Mouse (Mus musculus) intestine, embryonic 16.5 days (tissue): ENCODE results near the gene Tbc1d5. TPM values are rescaled to one million over a fixed set of nuclear protein-coding genes. Genes with fewer than 3 reads are reported as not detected.

Source experiments
- ATAC-seq: fragments of 200-750 bp; cut with Nextera tagmentation; 2 replicates; pipeline ENCODE4 v1.8.0; 2017; ENCODE audit warnings: moderate TSS enrichment, moderate library complexity
- H3K27ac ChIP-seq: fragments of 300-500 bp; sonication (generic); 2 replicates; pipeline ENCODE4 v1.5.1; 2014; ENCODE audit warnings: mild to moderate bottlenecking, low read length
- H3K27me3 ChIP-seq: fragments of 300-500 bp; sonication (generic); replicated peaks from 2 replicates; pipeline ENCODE4 v1.6.1; 2014; ENCODE audit warnings: low read length, control low read depth, mixed read lengths; ENCODE audit not compliant: control insufficient read depth, insufficient read depth
- H3K36me3 ChIP-seq: fragments of 300-500 bp; sonication (generic); 2 replicates; pipeline ENCODE4 v1.6.1; 2014; ENCODE audit warnings: low read length, control low read depth; ENCODE audit not compliant: control insufficient read depth, insufficient read depth
- H3K4me1 ChIP-seq: fragments of 300-500 bp; sonication (generic); 2 replicates; pipeline ENCODE4 v1.6.1; 2014; ENCODE audit warnings: low read length, control low read depth, mixed read lengths; ENCODE audit not compliant: control insufficient read depth, insufficient read depth
- H3K4me2 ChIP-seq: fragments of 300-500 bp; sonication (generic); 2 replicates; pipeline ENCODE4 v1.6.1; 2014; ENCODE audit warnings: low read depth, low read length, control low read depth
- H3K4me3 ChIP-seq: fragments of 300-500 bp; sonication (generic); 2 replicates; pipeline ENCODE4 v1.5.1; 2014; ENCODE audit warnings: mild to moderate bottlenecking, low read length
- H3K9ac ChIP-seq: fragments of 300-500 bp; sonication (generic); 2 replicates; pipeline ENCODE4 v1.6.1; 2014; ENCODE audit warnings: low read depth, low read length
- H3K9me3 ChIP-seq: fragments of 300-500 bp; sonication (generic); 2 replicates; pipeline ENCODE4 v1.6.1; 2016; ENCODE audit warnings: low read length, control low read depth; ENCODE audit not compliant: control insufficient read depth
- WGBS: fragments of 180-500 bp; shearing (Covaris S2); extraction: QIAGEN DNeasy Blood & Tissue Kit; methylation state at CpG from one replicate; pipeline ENCODE4 v1.1.7; 2014; 5-methylcytosine and 5-hydroxymethylcytosine counted together
- polyA plus RNA-seq: library from polyadenylated mRNA; unstranded; fragments of >200 nt; fragmentation: Nextera tagmentation; extraction: Ambion mirVana; gene quantifications from 2 replicates; pipeline ENCODE4 v1.2.1, GENCODE M21; 2015

Tbc1d5 gene
- polyA plus RNA-seq, 1 experiment from 2014 or later, result 10.2 TPM

- H3K4me3 ChIP-seq, result no peak overlapping the region
- no peak overlapping the region for H3K4me2 ChIP-seq
- no peak for ATAC-seq
- no peaks in the 10 kb centered on the region for H3K27me3 ChIP-seq
- no peak overlapping the region for H3K27ac ChIP-seq
- H3K36me3 ChIP-seq, result no peaks in the 10 kb centered on the region
- H3K9me3 ChIP-seq, result no peaks in the 10 kb centered on the region
- no peaks in the 10 kb centered on the region for H3K4me1 ChIP-seq
- no peak overlapping the region for H3K9ac ChIP-seq
These were observed 176.0 kb downstream of the Tbc1d5 start for GRCm38 (mm10) chr17:51003179-51003578.

GRCm38 (mm10) chr17:50998216-50998615, 180.9 kb downstream of the Tbc1d5 start:
- no peak for ATAC-seq
- Histone ChIP-seq H3K9me3 (no peaks in the 10 kb centered on the region), H3K9ac (no peak overlapping the region), H3K27ac (no peak overlapping the region), H3K4me3 (no peak overlapping the region), H3K36me3 (0 out of 2 replicates have a peak, but pooled peaks cover under 1% of the 10 kb centered on the region), H3K27me3 (no peaks in the 10 kb centered on the region), H3K4me2 (no peak overlapping the region), H3K4me1 (no peaks in the 10 kb centered on the region)
- 47% methylated on average over 1 of the region's 1 CpGs for WGBS

- ATAC-seq, result no peak
- H3K4me1 ChIP-seq, result no peaks in the 10 kb centered on the region
- H3K9ac ChIP-seq, result no peak overlapping the region
- H3K9me3 ChIP-seq, result no peaks in the 10 kb centered on the region
- H3K27ac ChIP-seq, result no peak overlapping the region
- H3K36me3 ChIP-seq, result 0 out of 2 replicates have a peak, but pooled peaks cover 2% of the 10 kb centered on the region
- WGBS, result 81% methylated on average over 3 of the region's 3 CpGs
- no peaks in the 10 kb centered on the region for H3K27me3 ChIP-seq
- no peak overlapping the region for H3K4me2 ChIP-seq
- no peak overlapping the region for H3K4me3 ChIP-seq
These were observed 185.7 kb downstream of the Tbc1d5 start for GRCm38 (mm10) chr17:50993294-50993993.

- ATAC-seq, result no peak
- no peaks in the 10 kb centered on the region for H3K27me3 ChIP-seq
- H3K4me1 ChIP-seq, result no peaks in the 10 kb centered on the region
- no peak overlapping the region for H3K4me2 ChIP-seq
- no peaks in the 10 kb centered on the region for H3K9me3 ChIP-seq
- no peak overlapping the region for H3K9ac ChIP-seq
- 0 out of 2 replicates have a peak, but pooled peaks cover 2% of the 10 kb centered on the region for H3K36me3 ChIP-seq
- 94% methylated on average over 2 of the region's 2 CpGs for WGBS
- no peak overlapping the region for H3K4me3 ChIP-seq
- no peak overlapping the region for H3K27ac ChIP-seq
These were observed 188.3 kb downstream of the Tbc1d5 start for GRCm38 (mm10) chr17:50990770-50991405.

- Histone ChIP-seq H3K36me3 (no peaks in the 10 kb centered on the region), H3K27me3 (no peaks in the 10 kb centered on the region), H3K9me3 (no peaks in the 10 kb centered on the region), H3K4me1 (no peaks in the 10 kb centered on the region), H3K4me3 (no peak overlapping the region), H3K9ac (no peak overlapping the region), H3K27ac (no peak overlapping the region), H3K4me2 (no peak overlapping the region)
- WGBS, result 64% methylated on average over 3 of the region's 3 CpGs
- no peak for ATAC-seq
These were observed 191.2 kb downstream of the Tbc1d5 start for GRCm38 (mm10) chr17:50987935-50988334.

GRCm38 (mm10) chr17:50981933-50982332, 197.2 kb downstream of the Tbc1d5 start:
- Histone ChIP-seq H3K4me3 (no peak overlapping the region), H3K9me3 (no peaks in the 10 kb centered on the region), H3K9ac (no peak overlapping the region), H3K27ac (no peak overlapping the region), H3K4me2 (no peak overlapping the region), H3K4me1 (no peaks in the 10 kb centered on the region), H3K36me3 (no peaks in the 10 kb centered on the region), H3K27me3 (no peaks in the 10 kb centered on the region)
- WGBS, result 84% methylated on average over 5 of the region's 5 CpGs
- ATAC-seq, result no peak

GRCm38 (mm10) chr17:50972142-50972541, 207.0 kb downstream of the Tbc1d5 start:
- no peak overlapping the region for H3K9ac ChIP-seq
- H3K4me1 ChIP-seq, result no peaks in the 10 kb centered on the region
- H3K9me3 ChIP-seq, result no peaks in the 10 kb centered on the region
- H3K4me2 ChIP-seq, result no peak overlapping the region
- H3K4me3 ChIP-seq, result no peak overlapping the region
- no peak for ATAC-seq
- H3K27ac ChIP-seq, result no peak overlapping the region
- WGBS, result 31% methylated on average over 1 of the region's 1 CpGs
- no peaks in the 10 kb centered on the region for H3K27me3 ChIP-seq
- H3K36me3 ChIP-seq, result no peaks in the 10 kb centered on the region

GRCm38 (mm10) chr17:50966147-50966546, 213.0 kb downstream of the Tbc1d5 start:
- Histone ChIP-seq H3K9me3 (no peaks in the 10 kb centered on the region), H3K4me2 (no peak overlapping the region), H3K36me3 (no peaks in the 10 kb centered on the region), H3K4me1 (no peaks in the 10 kb centered on the region), H3K4me3 (no peak overlapping the region), H3K27me3 (no peaks in the 10 kb centered on the region), H3K27ac (no peak overlapping the region), H3K9ac (no peak overlapping the region)
- no peak for ATAC-seq
- 92% methylated on average over 1 of the region's 1 CpGs for WGBS

- H3K9ac ChIP-seq, result no peak overlapping the region
- no peak overlapping the region for H3K4me2 ChIP-seq
- no peaks in the 10 kb centered on the region for H3K27me3 ChIP-seq
- H3K36me3 ChIP-seq, result no peaks in the 10 kb centered on the region
- H3K4me3 ChIP-seq, result no peak overlapping the region
- H3K27ac ChIP-seq, result no peak overlapping the region
- no peaks in the 10 kb centered on the region for H3K4me1 ChIP-seq
- WGBS, result 82% methylated on average over 9 of the region's 9 CpGs
- no peak for ATAC-seq
- H3K9me3 ChIP-seq, result no peaks in the 10 kb centered on the region
These were observed 224.8 kb downstream of the Tbc1d5 start for GRCm38 (mm10) chr17:50954313-50954712.
